Mouse (Mus musculus) neural tube, embryonic 12.5 days (tissue): ENCODE measurements around the gene Hist4h4. TPM values are rescaled to one million over a fixed set of nuclear protein-coding genes. Genes with fewer than 3 reads are reported as not detected.
"Not testable (repeated sequence)": the region's sequence is repeated elsewhere in the genome, so short reads cannot be mapped to it uniquely, and the experiment has no call there.

Experiments used
- ATAC-seq: fragments of 200-750 bp; cut with Nextera tagmentation; 2 replicates; pipeline ENCODE4 v1.8.0; 2017; ENCODE audit warnings: low read depth, mild to moderate bottlenecking, moderate TSS enrichment, moderate library complexity; ENCODE audit not compliant: low FRiP score
- H3K27ac ChIP-seq: fragments of 300-500 bp; sonication (generic); 2 replicates; pipeline ENCODE4 v1.5.1; 2016
- H3K27me3 ChIP-seq: fragments of 300-500 bp; sonication (generic); replicated peaks from 2 replicates; pipeline ENCODE4 v1.6.1; 2016; ENCODE audit warnings: mild to moderate bottlenecking
- H3K36me3 ChIP-seq: fragments of 300-500 bp; sonication (generic); 2 replicates; pipeline ENCODE4 v1.6.1; 2016; ENCODE audit warnings: mild to moderate bottlenecking
- H3K4me1 ChIP-seq: fragments of 300-500 bp; sonication (generic); 2 replicates; pipeline ENCODE4 v1.6.1; 2016
- H3K4me2 ChIP-seq: fragments of 300-500 bp; sonication (generic); replicated peaks from 2 replicates; pipeline ENCODE4 v1.6.1; 2016; ENCODE audit warnings: mild to moderate bottlenecking
- H3K4me3 ChIP-seq: fragments of 300-500 bp; sonication (generic); 2 replicates; pipeline ENCODE4 v1.5.1; 2016
- H3K9ac ChIP-seq: fragments of 300-500 bp; sonication (generic); 2 replicates; pipeline ENCODE4 v1.6.1; 2016; ENCODE audit warnings: mild to moderate bottlenecking
- H3K9me3 ChIP-seq: fragments of 300-500 bp; sonication (generic); 2 replicates; pipeline ENCODE4 v1.6.1; 2016; ENCODE audit warnings: mild to moderate bottlenecking
- WGBS: fragments of 180-500 bp; shearing (Covaris S2); methylation state at CpG from one replicate; pipeline ENCODE4 v1.1.7; 2016; 5-methylcytosine and 5-hydroxymethylcytosine counted together
- polyA plus RNA-seq: library from polyadenylated mRNA; unstranded; fragments of >200 nt; fragmentation: Nextera tagmentation; extraction: Ambion mirVana; gene quantifications from 2 replicates; pipeline ENCODE4 v1.2.1, GENCODE M21; 2016

Hist4h4 gene
- polyA plus RNA-seq, 1 experiment from 2014 or later, result 0.67 TPM

GRCm38 (mm10) chr6:136797874-136798693 lies 6.1 kb downstream of the Hist4h4 start:
- H3K4me1 ChIP-seq, result peaks cover 17% of the 10 kb centered on the region; the same call in 1 of the 2 replicates
- H3K9ac ChIP-seq, H3K4me3 ChIP-seq, H3K36me3 ChIP-seq, H3K9me3 ChIP-seq, H3K27me3 ChIP-seq, H3K27ac ChIP-seq, ATAC-seq, H3K4me2 ChIP-seq: not testable (repeated sequence)
- 85% methylated on average over 3 of the region's 3 CpGs for WGBS

GRCm38 (mm10) chr6:136795850-136796249 lies 8.4 kb downstream of the Hist4h4 start:
- Histone ChIP-seq H3K27ac (no peak overlapping the region), H3K9ac (no peak overlapping the region), H3K4me1 (peaks cover 16% of the 10 kb centered on the region; the same call in 1 of the 2 replicates), H3K36me3 (no peaks in the 10 kb centered on the region), H3K27me3 (no peaks in the 10 kb centered on the region; the same call in 1 of the 2 replicates), H3K4me3 (no peak overlapping the region), H3K9me3 (no peaks in the 10 kb centered on the region), H3K4me2 (no peak overlapping the region)
- ATAC-seq, result no peak
- 41% methylated on average over 6 of the region's 6 CpGs for WGBS

- peaks cover 16% of the 10 kb centered on the region; the same call in 1 of the 2 replicates for H3K4me1 ChIP-seq
- H3K9ac ChIP-seq, result no peak overlapping the region
- no peaks in the 10 kb centered on the region; the same call in 1 of the 2 replicates for H3K27me3 ChIP-seq
- ATAC-seq, result no peak
- WGBS, result 39% methylated on average over 1 of the region's 1 CpGs
- no peaks in the 10 kb centered on the region for H3K36me3 ChIP-seq
- no peak overlapping the region for H3K4me3 ChIP-seq
- no peak overlapping the region for H3K27ac ChIP-seq
- no peak overlapping the region for H3K4me2 ChIP-seq
- H3K9me3 ChIP-seq, result no peaks in the 10 kb centered on the region
Observed at GRCm38 (mm10) chr6:136795110-136795509, 9.1 kb downstream of the Hist4h4 start.

GRCm38 (mm10) chr6:136793831-136794525 lies 10.2 kb downstream of the Hist4h4 start:
- Histone ChIP-seq H3K9me3 (no peaks in the 10 kb centered on the region), H3K4me1 (peaks cover 16% of the 10 kb centered on the region; the same call in 1 of the 2 replicates), H3K36me3 (no peaks in the 10 kb centered on the region), H3K4me3 (peak overlapping the region; percentile 30), H3K27ac (no peak overlapping the region), H3K27me3 (no peaks in the 10 kb centered on the region; the same call in 1 of the 2 replicates), H3K9ac (peak overlapping the region; percentile 48; the same call in 1 of the 2 replicates), H3K4me2 (peak overlapping the region; percentile 75)
- ATAC-seq, result 0 out of 2 replicates have a peak, but pooled peaks have one; percentile 18
- under 1% methylated on average over 22 of the region's 24 CpGs for WGBS

GRCm38 (mm10) chr6:136792884-136793758 lies 11.1 kb downstream of the Hist4h4 start:
- ATAC-seq, result no peak
- no peaks in the 10 kb centered on the region; the same call in 1 of the 2 replicates for H3K27me3 ChIP-seq
- no peak overlapping the region for H3K27ac ChIP-seq
- H3K9ac ChIP-seq, result no peak overlapping the region; the same call in 1 of the 2 replicates
- no peaks in the 10 kb centered on the region for H3K9me3 ChIP-seq
- peak overlapping the region; percentile 30 for H3K4me3 ChIP-seq
- 23% methylated on average over 16 of the region's 16 CpGs for WGBS
- H3K4me1 ChIP-seq, result peaks cover 16% of the 10 kb centered on the region; the same call in 1 of the 2 replicates
- H3K4me2 ChIP-seq, result peak overlapping the region; percentile 75
- H3K36me3 ChIP-seq, result no peaks in the 10 kb centered on the region

GRCm38 (mm10) chr6:136789391-136789971 lies 14.7 kb downstream of the Hist4h4 start:
- no peak for ATAC-seq
- Histone ChIP-seq H3K36me3 (no peaks in the 10 kb centered on the region), H3K9ac (no peak overlapping the region), H3K9me3 (no peaks in the 10 kb centered on the region), H3K4me2 (no peak overlapping the region), H3K4me1 (peaks cover 16% of the 10 kb centered on the region; the same call in 1 of the 2 replicates), H3K27me3 (no peaks in the 10 kb centered on the region; the same call in 1 of the 2 replicates), H3K27ac (no peak overlapping the region), H3K4me3 (no peak overlapping the region)
- WGBS, result 76% methylated on average over 5 of the region's 5 CpGs

- Histone ChIP-seq H3K9me3 (no peaks in the 10 kb centered on the region), H3K4me2 (no peak overlapping the region), H3K36me3 (no peaks in the 10 kb centered on the region), H3K4me1 (no peaks in the 10 kb centered on the region), H3K27ac (no peak overlapping the region), H3K27me3 (no peaks in the 10 kb centered on the region), H3K9ac (no peak overlapping the region), H3K4me3 (no peak overlapping the region)
- 88% methylated on average over 9 of the region's 9 CpGs for WGBS
- ATAC-seq, result no peak
Observed at GRCm38 (mm10) chr6:136782761-136783160, 21.5 kb downstream of the Hist4h4 start.

- Histone ChIP-seq H3K36me3 (no peaks in the 10 kb centered on the region), H3K9ac (no peak overlapping the region), H3K4me2 (no peak overlapping the region), H3K27ac (no peak overlapping the region), H3K4me3 (no peak overlapping the region), H3K4me1 (no peaks in the 10 kb centered on the region), H3K27me3 (no peaks in the 10 kb centered on the region), H3K9me3 (no peaks in the 10 kb centered on the region)
- ATAC-seq, result no peak
- 85% methylated on average over 12 of the region's 12 CpGs for WGBS
Observed at GRCm38 (mm10) chr6:136782146-136782545, 22.1 kb downstream of the Hist4h4 start.

- no peaks in the 10 kb centered on the region for H3K36me3 ChIP-seq
- no peak within 1 kb of the TSS for H3K4me2 ChIP-seq
- 75% methylated on average over 20 of the region's 20 CpGs for WGBS
- ATAC-seq, result no peak
- H3K9ac ChIP-seq, result no peak within 1 kb of the TSS
- H3K27me3 ChIP-seq, result no peaks in the 10 kb centered on the region
- no peak within 1 kb of the TSS for H3K27ac ChIP-seq
- H3K4me3 ChIP-seq, result no peak within 1 kb of the TSS
- H3K9me3 ChIP-seq, result no peaks in the 10 kb centered on the region
- H3K4me1 ChIP-seq, result no peaks in the 10 kb centered on the region
Observed at GRCm38 (mm10) chr6:136781377-136781986, 22.7 kb downstream of the Hist4h4 start, which contains the start of gene Gucy2c. Gene Gucy2c (minus strand): TSS chr6:136781765.

- Histone ChIP-seq H3K4me2 (no peak overlapping the region), H3K9ac (no peak overlapping the region), H3K9me3 (no peaks in the 10 kb centered on the region), H3K4me3 (no peak overlapping the region), H3K27me3 (no peaks in the 10 kb centered on the region), H3K36me3 (no peaks in the 10 kb centered on the region), H3K27ac (no peak overlapping the region), H3K4me1 (no peaks in the 10 kb centered on the region)
- ATAC-seq, result no peak
- WGBS, result 78% methylated on average over 1 of the region's 1 CpGs
Observed at GRCm38 (mm10) chr6:136776392-136776791, 27.8 kb downstream of the Hist4h4 start.

GRCm38 (mm10) chr6:136769859-136770258 lies 34.4 kb downstream of the Hist4h4 start:
- Histone ChIP-seq H3K36me3 (no peaks in the 10 kb centered on the region), H3K27me3 (no peaks in the 10 kb centered on the region), H3K9me3 (no peaks in the 10 kb centered on the region), H3K4me1 (no peaks in the 10 kb centered on the region), H3K4me2 (no peak overlapping the region), H3K4me3 (no peak overlapping the region), H3K9ac (no peak overlapping the region), H3K27ac (no peak overlapping the region)
- no peak for ATAC-seq
- WGBS, result 89% methylated on average over 7 of the region's 7 CpGs
